Mouse (Mus musculus) ES-Bruce4 (cell line): ENCODE data around the gene Dpy19l1. TPM values are rescaled to one million over a fixed set of nuclear protein-coding genes. Genes with fewer than 3 reads are reported as not detected.

ENCODE experiments used
- H3K27ac ChIP-seq: 2 replicates; pipeline ENCODE4 v1.5.1; 2012; ENCODE audit warnings: low read length, inconsistent platforms; ENCODE audit not compliant: insufficient read depth
- H3K27me3 ChIP-seq: 2 replicates; pipeline ENCODE4 v1.6.1; 2012; ENCODE audit warnings: mild to moderate bottlenecking, low read length, inconsistent platforms; ENCODE audit not compliant: control insufficient read depth, poor library complexity, insufficient read depth, severe bottlenecking
- H3K36me3 ChIP-seq: 2 replicates; pipeline ENCODE4 v1.6.1; 2012; ENCODE audit warnings: inconsistent platforms, mild to moderate bottlenecking, low read length, moderate library complexity; ENCODE audit not compliant: control insufficient read depth, poor library complexity, insufficient read depth, severe bottlenecking
- H3K4me1 ChIP-seq: one replicate; pipeline ENCODE4 v1.8.1; 2011; ENCODE audit warnings: low read length; ENCODE audit not compliant: control insufficient read depth, insufficient read depth
- H3K4me3 ChIP-seq: 2 replicates; pipeline ENCODE4 v1.5.1; 2011; ENCODE audit warnings: low read depth, mild to moderate bottlenecking, low read length
- H3K9ac ChIP-seq: 2 replicates; pipeline ENCODE4 v1.6.1; 2012; ENCODE audit warnings: low read depth, mild to moderate bottlenecking, inconsistent platforms; ENCODE audit not compliant: poor library complexity, severe bottlenecking
- H3K9me3 ChIP-seq: replicated peaks from 2 replicates; pipeline ENCODE4 v1.6.1; 2012; ENCODE audit warnings: mild to moderate bottlenecking, low read length, inconsistent platforms; ENCODE audit not compliant: control insufficient read depth, poor library complexity, insufficient read depth, severe bottlenecking
- CTCF ChIP-seq: IDR thresholded peaks from one replicate; pipeline ENCODE4 v1.8.1; 2011; ENCODE audit warnings: low read depth, low read length
- EP300 ChIP-seq: IDR thresholded peaks from 2 replicates; pipeline ENCODE4 v1.6.1; 2011; ENCODE audit warnings: low read depth, low read length; ENCODE audit not compliant: insufficient read depth
- POLR2A ChIP-seq: IDR thresholded peaks from one replicate; pipeline ENCODE4 v1.8.1; 2011; ENCODE audit warnings: low read length; ENCODE audit not compliant: insufficient read depth
- polyA plus RNA-seq: library from polyadenylated mRNA; stranded (reverse); fragments of >200 nt; gene quantifications from 2 replicates; pipeline ENCODE4 v1.2.4, GENCODE M21; 2011; ENCODE audit warnings: low read depth; ENCODE audit not compliant: missing spikeins, insufficient read depth, insufficient read length

Gene Dpy19l1
- polyA plus RNA-seq, 1 experiment: 39.7 TPM

GRCm38 (mm10) chr9:24512121-24512539 lies 9.2 kb upstream of the Dpy19l1 start:
- H3K4me3 ChIP-seq: no peak overlapping the region

GRCm38 (mm10) chr9:24511371-24512120 lies 8.6 kb upstream of the Dpy19l1 start:
- no peaks in the 10 kb centered on the region for H3K36me3 ChIP-seq
- no peaks in the 10 kb centered on the region for H3K27me3 ChIP-seq
- TF ChIP-seq POLR2A (no peak), CTCF (no peak), EP300 (no peak)
- no peaks in the 10 kb centered on the region for H3K4me1 ChIP-seq
- no peak overlapping the region for H3K9ac ChIP-seq
- H3K9me3 ChIP-seq: no peaks in the 10 kb centered on the region
- no peak overlapping the region for H3K4me3 ChIP-seq
- H3K27ac ChIP-seq: no peak overlapping the region

More at GRCm38 (mm10) chr9:24512121-24512539, 9.2 kb upstream of the Dpy19l1 start:
- Histone ChIP-seq H3K27me3 (no peaks in the 10 kb centered on the region), H3K9me3 (no peaks in the 10 kb centered on the region), H3K9ac (no peak overlapping the region), H3K4me1 (no peaks in the 10 kb centered on the region), H3K27ac (no peak overlapping the region), H3K36me3 (no peaks in the 10 kb centered on the region)
- TF ChIP-seq POLR2A (no peak), CTCF (no peak), EP300 (no peak)

GRCm38 (mm10) chr9:24508880-24509279 lies 5.9 kb upstream of the Dpy19l1 start:
- no peak overlapping the region for H3K9ac ChIP-seq
- TF ChIP-seq CTCF (no peak), EP300 (no peak), POLR2A (no peak)
- no peaks in the 10 kb centered on the region for H3K36me3 ChIP-seq
- H3K4me3 ChIP-seq: no peak overlapping the region
- H3K4me1 ChIP-seq: no peaks in the 10 kb centered on the region
- no peaks in the 10 kb centered on the region for H3K27me3 ChIP-seq
- no peaks in the 10 kb centered on the region for H3K9me3 ChIP-seq
- H3K27ac ChIP-seq: no peak overlapping the region

GRCm38 (mm10) chr9:24506510-24506909 lies 3.6 kb upstream of the Dpy19l1 start:
- no peaks in the 10 kb centered on the region for H3K36me3 ChIP-seq
- H3K4me1 ChIP-seq: no peaks in the 10 kb centered on the region
- H3K4me3 ChIP-seq: no peak overlapping the region
- H3K27me3 ChIP-seq: no peaks in the 10 kb centered on the region
- H3K27ac ChIP-seq: no peak overlapping the region
- H3K9me3 ChIP-seq: no peaks in the 10 kb centered on the region
- TF ChIP-seq CTCF (no peak), POLR2A (no peak), EP300 (no peak)
- H3K9ac ChIP-seq: no peak overlapping the region

- Histone ChIP-seq H3K4me3 (no peak overlapping the region), H3K9ac (no peak overlapping the region), H3K9me3 (no peaks in the 10 kb centered on the region), H3K27me3 (no peaks in the 10 kb centered on the region), H3K27ac (peak overlapping the region; percentile 53), H3K36me3 (no peaks in the 10 kb centered on the region), H3K4me1 (no peaks in the 10 kb centered on the region)
- TF ChIP-seq POLR2A (no peak), CTCF (no peak), EP300 (no peak)
Measured at GRCm38 (mm10) chr9:24505017-24505763, 2.2 kb upstream of the Dpy19l1 start.

GRCm38 (mm10) chr9:24504381-24504780 lies 1.4 kb upstream of the Dpy19l1 start:
- TF ChIP-seq EP300 (no peak), POLR2A (no peak), CTCF (no peak)

More at GRCm38 (mm10) chr9:24504381-24504780, 1.4 kb upstream of the Dpy19l1 start:
- Histone ChIP-seq H3K36me3 (no peaks in the 10 kb centered on the region), H3K4me1 (no peaks in the 10 kb centered on the region), H3K9me3 (no peaks in the 10 kb centered on the region), H3K27me3 (no peaks in the 10 kb centered on the region), H3K4me3 (no peak overlapping the region), H3K9ac (no peak overlapping the region), H3K27ac (no peak overlapping the region)
